Mouse (Mus musculus) midbrain, embryonic 10.5 days (tissue): ENCODE results near the gene Tle2. TPM values are rescaled to one million over a fixed set of nuclear protein-coding genes. Genes with fewer than 3 reads are reported as not detected.

Experiments
- DNase-seq: peaks from one replicate; pipeline ENCODE4 v3.0.0-alpha.2; 2017; ENCODE audit warnings: low spot score
- H3K27ac ChIP-seq: fragments of 300-500 bp; sonication (generic); replicated peaks from 2 replicates; pipeline ENCODE4 v1.5.1; 2016; ENCODE audit warnings: mild to moderate bottlenecking
- H3K27me3 ChIP-seq: fragments of 300-500 bp; sonication (generic); 2 replicates; pipeline ENCODE4 v1.6.1; 2016; ENCODE audit warnings: low read depth, mild to moderate bottlenecking; ENCODE audit not compliant: poor library complexity, severe bottlenecking
- H3K36me3 ChIP-seq: fragments of 300-500 bp; sonication (generic); 2 replicates; pipeline ENCODE4 v1.6.1; 2016; ENCODE audit warnings: mild to moderate bottlenecking, moderate library complexity
- H3K4me1 ChIP-seq: fragments of 300-500 bp; sonication (generic); 2 replicates; pipeline ENCODE4 v1.6.1; 2016
- H3K4me3 ChIP-seq: fragments of 300-500 bp; sonication (generic); 2 replicates; pipeline ENCODE4 v1.5.1; 2016; ENCODE audit warnings: mild to moderate bottlenecking, moderate library complexity
- H3K9me3 ChIP-seq: fragments of 300-500 bp; sonication (generic); replicated peaks from 2 replicates; pipeline ENCODE4 v1.6.1; 2016; ENCODE audit warnings: mild to moderate bottlenecking
- WGBS: fragments of 180-500 bp; shearing (Covaris S2); methylation state at CpG from one replicate; pipeline ENCODE4 v1.1.7; 2016; 5-methylcytosine and 5-hydroxymethylcytosine counted together
- polyA plus RNA-seq: library from polyadenylated mRNA; unstranded; fragments of >200 nt; fragmentation: Nextera tagmentation; extraction: Ambion mirVana; gene quantifications from 2 replicates; pipeline ENCODE4 v1.2.1, GENCODE M21; 2016

Gene Tle2
- polyA plus RNA-seq, 1 experiment from 2014 or later, result 9.7 TPM

DNA sequence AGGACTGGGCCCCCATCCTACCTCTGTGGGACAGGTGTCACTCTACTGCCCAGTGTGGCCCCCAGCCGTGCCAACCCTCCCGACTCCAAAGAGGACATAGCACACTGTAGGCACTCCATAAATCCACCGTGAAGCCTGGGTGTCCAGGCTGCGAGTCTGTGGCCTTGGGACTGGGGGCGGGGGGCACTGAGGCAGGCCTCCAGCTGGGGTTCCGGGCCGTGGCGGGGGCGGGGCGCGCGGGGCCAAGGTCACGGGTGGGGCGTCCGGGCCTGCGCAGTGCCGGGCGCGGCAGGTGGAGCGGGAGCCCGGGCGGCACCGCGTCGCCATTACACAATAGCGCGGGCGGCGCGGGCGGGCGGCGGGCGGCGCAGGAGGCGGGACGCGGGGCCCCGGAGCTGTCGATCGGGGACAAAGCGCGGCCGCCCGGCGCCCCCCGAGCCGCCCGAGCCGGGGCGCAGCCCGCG lies 15.2 kb upstream of the Tle2 start, which contains the start of gene Aes:
Gene Aes, plus strand, starts transcription at position 326 of the 464 bp plus-strand sequence.
- 1% methylated on average over 36 of the region's 53 CpGs for WGBS
- H3K4me3 ChIP-seq, result peak within 1 kb of the TSS; percentile 95
- peak; percentile 61 for DNase-seq
- peaks cover 29% of the 10 kb centered on the region for H3K36me3 ChIP-seq
- H3K9me3 ChIP-seq, result no peaks in the 10 kb centered on the region
- peak within 1 kb of the TSS; percentile 99 for H3K27ac ChIP-seq
- H3K4me1 ChIP-seq, result peaks cover 48% of the 10 kb centered on the region
- H3K27me3 ChIP-seq, result peaks cover 26% of the 10 kb centered on the region

DNA sequence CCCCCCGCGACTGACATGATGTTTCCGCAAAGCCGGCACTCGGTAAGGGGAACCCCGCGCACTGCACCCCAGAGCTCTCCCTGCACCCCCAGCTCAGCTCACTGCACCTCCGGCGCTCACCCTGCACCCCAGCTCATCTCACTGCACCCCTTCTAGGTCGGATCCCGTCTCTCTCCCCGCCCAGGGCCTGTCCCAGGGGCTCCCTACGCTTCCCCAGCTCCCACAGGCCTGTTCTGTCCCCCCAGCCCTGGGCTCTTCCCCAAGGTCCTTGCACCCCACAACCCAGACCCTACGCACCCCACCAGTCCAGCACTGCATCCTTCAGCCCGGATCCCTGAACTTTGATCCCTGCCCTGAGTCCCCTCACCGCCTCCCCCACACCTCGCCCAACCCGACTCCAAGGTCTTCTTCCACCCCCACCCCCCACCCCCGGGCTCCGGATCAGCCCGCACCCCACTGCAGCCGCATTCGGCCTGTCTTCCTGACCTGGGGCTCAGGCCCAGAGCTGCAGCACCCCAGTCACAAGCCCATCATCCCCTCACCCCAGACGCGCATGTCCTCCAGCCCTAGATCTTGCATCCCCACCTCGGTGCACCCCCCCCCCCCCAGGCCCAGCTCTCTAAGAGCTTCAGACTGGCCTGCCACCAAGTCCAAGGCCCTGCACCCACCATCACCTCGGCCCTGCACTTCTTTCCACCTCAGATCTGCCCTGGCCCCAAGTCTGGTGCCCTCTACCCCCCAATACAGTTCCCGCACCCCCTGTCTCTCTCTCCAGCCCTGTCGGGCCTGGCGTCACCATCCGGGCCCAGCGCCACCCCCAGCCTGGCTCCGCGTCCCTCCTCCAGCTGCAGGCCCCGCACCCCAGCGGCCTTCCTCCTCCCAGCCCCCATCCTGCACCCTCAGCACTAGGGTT lies 14.5 kb upstream of the Tle2 start:
- H3K27me3 ChIP-seq, result peaks cover 33% of the 10 kb centered on the region
- DNase-seq, result peak; percentile 48
- WGBS, result 4% methylated on average over 36 of the region's 36 CpGs
- H3K27ac ChIP-seq, result peak overlapping the region; percentile 99
- H3K9me3 ChIP-seq, result no peaks in the 10 kb centered on the region
- peaks cover 55% of the 10 kb centered on the region for H3K4me1 ChIP-seq
- peak overlapping the region; percentile 95 for H3K4me3 ChIP-seq
- H3K36me3 ChIP-seq, result peaks cover 36% of the 10 kb centered on the region

DNA sequence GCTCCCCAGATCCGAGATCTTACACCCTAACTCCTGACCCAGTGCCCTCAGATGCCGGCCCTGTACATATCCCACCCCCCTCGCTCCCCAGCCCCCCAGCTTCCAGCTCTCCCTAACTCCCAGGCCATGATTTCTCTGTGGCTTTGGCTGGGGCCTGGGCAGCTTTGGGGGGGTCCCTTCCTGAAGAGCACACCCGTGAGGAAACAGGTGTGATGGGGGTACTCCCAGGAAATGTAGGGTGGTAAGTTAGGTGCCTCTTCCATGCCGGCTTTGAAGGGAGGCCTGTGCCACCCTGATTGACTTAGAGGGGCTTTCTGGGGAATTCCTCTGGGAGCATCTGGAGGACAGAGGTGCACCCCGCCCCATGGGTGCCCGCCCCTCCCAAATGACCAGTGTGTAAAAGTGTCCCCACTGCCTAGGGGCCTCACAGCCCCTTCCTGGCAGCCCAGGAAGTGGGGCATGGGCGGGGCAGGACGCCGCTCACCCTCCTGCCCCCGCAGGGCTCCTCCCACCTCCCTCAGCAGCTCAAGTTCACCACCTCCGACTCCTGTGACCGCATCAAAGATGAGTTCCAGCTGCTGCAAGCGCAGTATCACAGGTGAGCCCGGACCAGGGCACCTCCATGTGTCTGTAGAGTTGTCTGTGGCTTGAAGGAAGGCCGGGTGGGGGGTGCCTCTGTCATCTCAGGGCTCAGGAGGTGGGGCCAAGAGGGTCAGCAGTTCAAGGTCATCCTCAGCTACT lies 13.5 kb upstream of the Tle2 start:
- Histone ChIP-seq H3K27ac (peak overlapping the region; percentile 99), H3K4me1 (peaks cover 65% of the 10 kb centered on the region), H3K27me3 (peaks cover 43% of the 10 kb centered on the region), H3K36me3 (peaks cover 46% of the 10 kb centered on the region), H3K4me3 (peak overlapping the region; percentile 95), H3K9me3 (no peaks in the 10 kb centered on the region)
- 33% methylated on average over 16 of the region's 16 CpGs for WGBS
- DNase-seq, result no peak

DNA sequence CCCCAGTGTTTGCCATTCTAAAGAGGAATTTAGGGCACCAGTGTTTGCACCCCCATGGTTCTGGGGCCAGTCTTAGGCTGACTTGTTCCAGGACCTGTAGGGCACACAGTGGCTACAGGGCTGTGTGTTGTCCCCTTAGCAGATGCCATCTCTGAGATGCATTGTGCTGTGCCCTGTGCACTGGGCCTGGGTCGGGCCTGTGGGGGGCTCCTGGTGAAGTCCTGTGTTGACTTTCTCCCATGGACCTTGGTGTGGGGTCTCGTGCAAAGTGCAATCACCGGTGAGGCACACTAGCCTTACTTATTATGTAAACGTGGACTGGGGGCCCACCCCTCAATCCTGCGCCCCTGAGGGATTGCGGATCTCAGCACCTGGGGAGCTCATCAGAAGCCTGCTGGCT lies 11.9 kb upstream of the Tle2 start:
- peaks cover 60% of the 10 kb centered on the region for H3K36me3 ChIP-seq
- H3K4me1 ChIP-seq, result peaks cover 78% of the 10 kb centered on the region
- H3K9me3 ChIP-seq, result no peaks in the 10 kb centered on the region
- 86% methylated on average over 6 of the region's 6 CpGs for WGBS
- H3K27ac ChIP-seq, result no peak overlapping the region
- DNase-seq, result no peak
- H3K27me3 ChIP-seq, result peaks cover 59% of the 10 kb centered on the region
- H3K4me3 ChIP-seq, result no peak overlapping the region

DNA sequence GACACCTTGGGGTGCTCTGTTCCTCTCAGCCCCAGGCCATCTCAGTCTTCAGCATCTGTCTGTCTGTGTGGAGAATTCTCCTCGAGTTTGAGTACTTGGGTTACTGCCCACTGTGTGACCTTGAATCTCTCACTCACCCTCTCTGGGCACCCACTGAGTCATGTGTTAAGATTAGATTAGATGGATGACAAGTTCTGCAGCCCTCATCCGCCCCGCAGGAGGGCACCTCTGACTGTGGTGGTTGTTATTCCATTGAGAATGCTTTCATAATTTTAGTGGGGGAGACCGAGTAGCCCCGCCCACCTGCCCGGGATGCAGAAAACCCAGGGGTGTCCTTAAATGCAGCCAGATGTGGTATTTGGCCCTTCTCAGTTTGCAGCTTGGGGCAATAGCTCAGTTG lies 10.9 kb upstream of the Tle2 start:
- peak overlapping the region; percentile 49 for H3K4me3 ChIP-seq
- peak overlapping the region; percentile 80 for H3K27ac ChIP-seq
- H3K4me1 ChIP-seq, result peaks cover 89% of the 10 kb centered on the region
- H3K36me3 ChIP-seq, result peaks cover 63% of the 10 kb centered on the region
- WGBS, result 55% methylated on average over 6 of the region's 6 CpGs
- DNase-seq, result no peak
- H3K9me3 ChIP-seq, result no peaks in the 10 kb centered on the region
- peaks cover 69% of the 10 kb centered on the region for H3K27me3 ChIP-seq

DNA sequence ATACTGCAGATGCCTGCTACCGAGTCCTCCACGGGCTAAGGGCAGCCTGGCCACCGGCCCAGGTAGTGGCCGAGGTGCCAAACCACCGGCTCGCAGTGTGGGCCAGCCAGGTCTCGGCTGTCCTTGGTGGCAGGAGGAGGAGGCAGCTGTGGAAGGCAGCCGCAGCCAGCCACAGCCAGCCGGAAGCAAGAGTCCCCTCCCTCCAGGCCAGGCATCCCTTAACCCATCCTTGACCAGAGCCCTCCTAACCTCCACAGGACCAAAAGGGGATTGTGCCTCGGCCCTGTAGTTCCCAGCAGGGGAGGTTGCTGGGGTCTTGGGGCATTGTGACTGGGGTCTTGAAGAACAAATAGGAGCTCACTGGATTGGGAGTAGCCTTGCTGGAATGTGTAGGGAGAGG lies 10.1 kb upstream of the Tle2 start:
- peaks cover 63% of the 10 kb centered on the region for H3K36me3 ChIP-seq
- H3K27me3 ChIP-seq, result peaks cover 77% of the 10 kb centered on the region

DNA sequence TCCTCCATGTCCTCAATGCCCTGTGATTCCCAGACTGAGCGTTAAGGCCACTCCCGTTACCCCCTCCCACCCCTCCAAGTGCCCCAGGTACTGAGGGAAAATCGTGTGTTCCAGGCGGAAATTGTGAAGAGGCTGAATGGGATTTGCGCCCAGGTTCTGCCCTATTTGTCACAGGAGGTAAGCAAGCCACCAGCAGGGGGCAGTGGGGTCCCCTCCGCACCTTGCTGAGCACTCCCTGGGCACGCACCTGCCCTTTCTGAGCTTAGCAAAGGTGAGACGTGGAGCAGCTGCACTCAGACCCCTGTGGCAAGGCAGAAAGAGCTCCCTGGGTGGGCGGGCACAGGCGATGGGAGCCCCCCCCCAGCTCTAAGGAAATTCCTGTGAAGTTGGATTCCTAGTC lies 9.6 kb upstream of the Tle2 start:
- peaks cover 91% of the 10 kb centered on the region for H3K4me1 ChIP-seq
- H3K27ac ChIP-seq, result peak overlapping the region; percentile 80
- H3K9me3 ChIP-seq, result no peaks in the 10 kb centered on the region
- peak; percentile 67 for DNase-seq
- 5% methylated on average over 10 of the region's 10 CpGs for WGBS
- H3K36me3 ChIP-seq, result peaks cover 63% of the 10 kb centered on the region
- peaks cover 82% of the 10 kb centered on the region for H3K27me3 ChIP-seq
- peak overlapping the region; percentile 49 for H3K4me3 ChIP-seq

More for the DNA sequence above, 10.1 kb upstream of the Tle2 start:
- Histone ChIP-seq H3K27ac (peak overlapping the region; percentile 80), H3K9me3 (no peaks in the 10 kb centered on the region), H3K4me1 (peaks cover 89% of the 10 kb centered on the region), H3K4me3 (peak overlapping the region; percentile 49)
- 1% methylated on average over 10 of the region's 10 CpGs for WGBS
- peak; percentile 67 for DNase-seq

DNA sequence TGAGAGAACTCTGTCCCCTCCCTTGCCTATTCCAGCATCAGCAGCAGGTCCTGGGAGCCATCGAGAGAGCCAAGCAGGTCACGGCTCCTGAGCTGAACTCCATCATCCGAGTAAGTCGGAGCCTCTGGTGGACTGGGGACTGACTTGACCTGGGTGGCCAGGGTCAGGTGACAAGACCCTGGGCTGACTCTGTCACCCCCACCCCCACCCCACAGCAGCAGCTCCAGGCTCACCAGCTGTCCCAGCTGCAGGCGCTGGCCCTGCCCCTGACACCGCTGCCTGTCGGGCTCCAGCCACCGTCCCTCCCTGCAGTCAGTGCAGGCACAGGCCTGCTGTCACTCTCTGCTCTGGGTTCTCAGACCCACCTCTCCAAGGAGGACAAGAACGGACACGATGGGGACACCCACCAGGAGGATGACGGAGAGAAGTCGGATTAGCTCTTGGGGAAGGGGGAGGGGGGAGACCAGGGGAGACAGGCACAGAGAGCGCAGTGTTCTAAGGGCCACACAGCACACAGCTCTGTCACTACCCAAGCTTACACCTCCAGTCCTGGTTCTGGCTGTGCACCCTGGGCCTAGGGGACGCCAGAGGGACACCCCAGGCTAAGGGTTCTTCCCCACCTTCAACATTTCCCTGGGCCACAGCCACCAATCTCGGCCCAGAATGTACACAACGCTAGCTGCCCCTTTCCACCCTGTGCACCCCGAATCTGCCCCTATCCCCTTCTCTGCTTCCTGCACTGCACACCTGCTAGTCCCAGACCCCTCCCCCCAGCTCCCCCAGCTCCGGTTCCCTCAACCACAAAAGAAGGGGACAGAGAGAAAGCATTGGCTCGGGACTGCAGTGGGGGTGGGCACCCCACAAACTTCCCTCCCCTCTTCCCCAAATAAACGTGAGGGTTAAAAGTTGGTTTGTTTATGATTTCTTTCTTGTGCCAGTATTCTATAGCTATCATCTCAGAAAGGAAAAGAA lies 8.8 kb upstream of the Tle2 start:
- Histone ChIP-seq H3K4me1 (peaks cover 91% of the 10 kb centered on the region), H3K36me3 (peaks cover 63% of the 10 kb centered on the region), H3K27me3 (peaks cover 77% of the 10 kb centered on the region), H3K27ac (peak overlapping the region; percentile 80), H3K4me3 (peak overlapping the region; percentile 49), H3K9me3 (no peaks in the 10 kb centered on the region)
- DNase-seq, result peak; percentile 48
- WGBS, result 14% methylated on average over 20 of the region's 20 CpGs

DNA sequence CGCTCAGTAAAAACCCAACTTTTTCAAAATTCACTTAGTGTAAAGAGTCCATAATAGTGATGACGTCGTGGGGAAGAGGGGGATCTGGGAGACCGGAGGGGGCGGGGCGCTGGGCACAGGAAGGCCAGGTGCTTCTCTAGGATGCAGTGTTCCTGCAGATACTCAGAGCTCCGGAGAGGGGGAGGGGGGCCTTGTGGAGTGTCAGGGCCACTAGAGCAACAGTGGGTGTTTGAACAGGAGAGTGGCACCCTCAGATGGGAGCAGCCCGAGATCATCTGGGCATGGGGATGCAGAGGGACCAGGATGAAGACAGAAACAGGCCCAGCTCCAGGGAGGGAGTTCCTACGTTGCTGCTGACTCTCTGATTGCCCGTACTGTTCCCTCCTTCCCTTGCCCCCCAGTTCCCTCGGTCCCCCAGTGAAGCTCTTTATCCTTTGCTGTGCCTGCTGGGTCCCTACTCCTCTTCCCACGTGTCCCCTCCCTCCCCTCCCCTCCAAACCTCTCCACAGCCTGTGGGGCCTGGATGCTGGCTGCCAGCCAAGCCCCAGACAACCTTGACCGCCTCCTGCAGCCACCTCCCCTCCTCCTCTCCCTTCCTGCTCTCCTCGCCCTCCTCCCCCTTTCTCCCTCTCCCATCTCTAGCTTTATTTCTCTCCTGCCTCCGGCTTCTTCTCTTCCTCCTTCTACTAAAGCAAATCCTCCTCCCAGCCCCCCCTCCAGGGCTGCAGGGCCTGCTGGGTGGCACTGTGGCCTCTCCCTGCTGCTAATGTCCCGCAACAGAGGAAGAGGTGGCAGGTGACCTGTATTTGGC lies 5.8 kb upstream of the Tle2 start:
- no peaks in the 10 kb centered on the region for H3K9me3 ChIP-seq
- peaks cover 81% of the 10 kb centered on the region for H3K27me3 ChIP-seq
- peak overlapping the region; percentile 75 for H3K27ac ChIP-seq
- H3K36me3 ChIP-seq, result peaks cover 37% of the 10 kb centered on the region
- peak overlapping the region; percentile 31 for H3K4me3 ChIP-seq
- WGBS, result 15% methylated on average over 16 of the region's 16 CpGs
- peak; percentile 60 for DNase-seq
- peaks cover 97% of the 10 kb centered on the region for H3K4me1 ChIP-seq

DNA sequence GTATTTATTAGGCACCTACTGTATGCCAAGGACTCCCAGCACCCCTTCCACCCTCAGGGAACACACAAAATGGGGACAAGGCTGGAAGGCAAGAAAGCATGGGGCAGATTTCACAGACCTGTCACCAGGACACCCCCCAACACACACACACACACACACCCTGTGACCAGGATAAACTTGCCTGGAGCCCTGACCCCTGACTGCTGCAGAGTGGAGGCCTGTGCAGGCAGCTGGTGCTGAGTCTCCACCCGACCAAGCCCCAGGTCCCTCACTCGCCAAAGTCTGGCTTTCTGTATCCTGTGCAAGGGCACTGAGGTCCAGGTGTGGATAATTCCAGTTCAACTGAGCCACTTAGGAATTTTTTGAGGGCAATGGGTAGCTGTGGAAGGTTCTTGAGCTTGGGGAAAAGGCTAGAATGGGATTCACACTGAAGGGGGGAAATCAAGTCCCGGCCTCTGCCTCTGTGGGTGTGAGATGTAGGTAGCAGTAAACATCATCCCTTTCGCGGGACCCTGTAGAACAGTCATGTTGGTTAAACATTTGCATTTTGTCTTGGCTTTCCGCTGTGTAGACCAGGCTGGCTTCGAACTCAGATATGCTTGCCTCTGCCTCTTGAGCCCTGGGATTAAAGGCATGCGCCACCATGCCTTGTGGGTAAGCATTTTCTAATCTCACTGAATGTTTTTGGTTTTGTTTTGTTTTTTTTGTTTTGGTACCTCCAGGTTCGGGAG lies 4.7 kb upstream of the Tle2 start:
- peak overlapping the region; percentile 79 for H3K27ac ChIP-seq
- no peaks in the 10 kb centered on the region for H3K9me3 ChIP-seq
- 36% methylated on average over 9 of the region's 9 CpGs for WGBS
- DNase-seq, result no peak
- H3K27me3 ChIP-seq, result peaks cover 81% of the 10 kb centered on the region
- H3K4me1 ChIP-seq, result peaks cover 97% of the 10 kb centered on the region
- H3K4me3 ChIP-seq, result peak overlapping the region; percentile 52; the same call in 1 of the 2 replicates
- peaks cover 29% of the 10 kb centered on the region for H3K36me3 ChIP-seq
